Mouse (Mus musculus): ENCODE measurements at regions not wholly inside any gene's neighbourhood (a gene's known extent, or its start where the extent isn't known, plus 50 kb on each side); places are given as distances from the start of the nearest gene placed in this dataset.

DNA sequence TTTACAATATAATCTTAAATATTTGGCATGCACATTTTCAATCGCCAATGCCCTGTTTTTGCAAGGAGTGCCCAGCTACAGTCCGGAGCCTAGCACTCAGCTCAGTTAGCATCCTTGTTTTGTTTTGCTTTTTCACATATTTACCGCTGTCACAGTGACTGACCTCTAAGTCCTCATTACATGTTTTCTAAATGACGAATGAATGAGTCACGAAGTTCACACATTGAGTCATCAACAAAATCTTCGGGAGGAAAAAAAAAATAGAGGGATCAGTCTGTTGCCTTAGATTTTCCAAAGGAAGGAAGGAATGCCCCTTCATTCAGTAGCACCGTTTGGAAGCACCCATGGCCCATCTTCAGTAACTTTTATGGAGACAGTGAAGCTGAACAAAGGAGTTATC lies 342.9 kb upstream of the Actbl2 start:
- no peak for DNase-seq

- DNase-seq: no peak
These were observed 341.6 kb upstream of the Actbl2 start for GRCm38 (mm10) chr13:110913177-110913576.

DNA sequence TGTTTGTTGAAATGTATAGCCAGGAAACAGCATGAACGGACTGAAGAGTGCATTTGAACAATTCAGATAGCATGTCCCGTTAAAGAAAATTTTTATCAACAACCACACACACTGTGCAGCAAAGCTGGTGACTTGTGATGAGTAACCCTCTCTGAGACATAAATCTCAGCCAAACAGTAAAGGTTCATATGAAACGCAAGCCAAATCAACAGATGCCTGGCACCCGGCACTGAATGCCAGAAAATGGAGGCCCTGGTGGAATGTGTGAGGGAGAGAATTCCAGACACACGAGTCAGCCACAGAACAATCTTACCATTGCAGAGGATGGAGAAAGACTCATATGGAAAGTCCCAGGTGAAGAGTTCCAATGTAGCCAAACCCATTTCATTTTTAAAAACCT lies 341.1 kb upstream of the Actbl2 start:
- peak; percentile 65 to 74 for DNase-seq

DNA sequence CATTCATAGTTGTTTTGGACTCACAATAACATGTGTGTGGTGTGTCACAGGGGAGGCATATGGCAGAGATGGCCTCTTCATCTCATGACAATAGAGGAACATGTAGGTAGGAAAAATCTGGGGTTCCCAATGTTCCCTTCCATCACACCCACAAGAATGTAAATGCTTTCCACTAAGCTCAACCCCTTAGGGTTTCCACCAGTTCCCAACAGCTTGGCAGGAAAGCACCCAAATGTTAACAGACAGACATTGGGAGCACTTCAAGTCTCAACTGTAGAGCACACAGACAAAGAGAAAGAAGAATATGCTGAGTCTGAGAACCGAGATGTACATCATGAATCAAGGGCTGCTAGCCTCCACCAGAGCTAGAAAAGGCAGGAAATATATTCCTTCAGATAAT lies 339.7 kb upstream of the Actbl2 start:
- no peak for DNase-seq

GRCm38 (mm10) chr13:110923936-110924335 lies 330.9 kb upstream of the Actbl2 start:
- DNase-seq: no peak

DNA sequence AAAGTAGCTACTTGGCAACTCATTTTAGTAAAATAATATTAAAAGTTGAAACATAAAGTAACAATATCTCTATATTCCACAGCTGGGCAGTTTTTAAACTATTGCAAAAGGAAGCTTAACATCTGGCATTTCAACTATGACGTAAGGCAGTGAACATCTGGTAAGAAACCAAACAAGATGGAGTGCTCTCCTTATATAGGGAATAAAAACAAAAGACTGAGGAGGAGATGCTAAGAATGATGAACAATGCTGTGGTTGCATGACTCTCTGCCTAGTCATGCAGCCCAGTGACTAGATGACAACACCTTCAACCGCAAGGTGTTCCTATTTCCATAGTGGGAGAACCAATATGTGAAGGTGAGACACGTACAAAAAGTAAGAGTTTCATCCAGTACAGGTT lies 329.9 kb upstream of the Actbl2 start:
- no peak for DNase-seq

DNA sequence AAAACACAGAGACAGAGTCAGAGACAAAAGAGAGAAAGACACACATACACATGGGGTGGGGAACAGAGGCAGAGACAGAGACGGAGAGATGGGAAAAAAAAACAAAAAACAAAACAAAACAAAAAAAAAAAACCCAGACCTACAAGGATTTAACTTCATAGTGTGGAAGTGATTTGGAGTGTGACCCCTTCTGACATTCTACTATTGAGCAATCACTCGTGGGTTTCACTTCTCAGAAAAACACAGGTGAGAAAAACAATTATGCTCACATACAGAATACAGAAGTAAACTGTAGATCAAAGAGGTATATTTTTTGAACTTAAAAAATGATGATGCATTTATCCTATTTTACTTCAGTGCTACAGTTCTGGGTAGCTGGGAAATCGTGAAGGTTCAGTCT lies 326.7 kb upstream of the Actbl2 start:
- DNase-seq: no peak

DNA sequence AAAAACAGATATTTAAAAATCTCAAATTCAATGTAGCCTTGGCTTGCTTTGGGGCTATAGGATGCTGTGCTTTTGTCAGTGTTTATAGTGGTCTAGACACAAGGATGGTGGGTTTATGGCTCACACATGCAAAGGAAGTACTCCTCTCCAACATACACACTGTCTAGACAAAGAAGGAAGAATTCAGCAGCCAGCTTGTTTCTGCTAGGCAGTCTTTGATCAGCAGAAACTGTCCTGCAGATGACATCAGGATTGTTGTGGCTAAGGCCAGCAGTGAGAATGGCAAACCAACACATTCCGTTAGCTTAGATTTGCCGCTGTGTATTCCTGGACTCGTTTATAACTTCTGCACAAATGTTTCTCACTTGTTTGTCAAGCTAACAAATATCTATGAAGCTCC lies 325.9 kb upstream of the Actbl2 start:
- DNase-seq: no peak

GRCm38 (mm10) chr13:110929579-110929978 lies 325.2 kb upstream of the Actbl2 start:
- no peak for DNase-seq

DNA sequence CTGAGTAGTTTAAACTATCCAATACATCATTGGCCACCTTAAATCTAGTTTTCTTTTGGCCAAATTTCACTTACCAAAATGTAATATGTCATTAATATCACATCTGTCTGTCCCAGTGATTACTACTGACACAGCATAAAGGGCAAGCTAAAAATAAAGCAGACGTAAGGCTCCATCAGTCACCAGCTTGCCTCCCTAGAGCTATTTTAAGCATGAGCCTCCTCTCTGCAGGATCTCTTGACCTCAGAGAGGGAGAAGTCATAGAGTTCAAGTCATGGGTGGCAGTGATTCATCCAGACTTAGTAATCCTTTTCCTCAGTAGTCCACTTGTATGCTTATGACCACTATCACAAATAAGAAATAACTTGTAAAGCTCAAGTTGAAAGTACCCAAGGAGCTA lies 313.2 kb upstream of the Actbl2 start:
- DNase-seq: no peak

DNA sequence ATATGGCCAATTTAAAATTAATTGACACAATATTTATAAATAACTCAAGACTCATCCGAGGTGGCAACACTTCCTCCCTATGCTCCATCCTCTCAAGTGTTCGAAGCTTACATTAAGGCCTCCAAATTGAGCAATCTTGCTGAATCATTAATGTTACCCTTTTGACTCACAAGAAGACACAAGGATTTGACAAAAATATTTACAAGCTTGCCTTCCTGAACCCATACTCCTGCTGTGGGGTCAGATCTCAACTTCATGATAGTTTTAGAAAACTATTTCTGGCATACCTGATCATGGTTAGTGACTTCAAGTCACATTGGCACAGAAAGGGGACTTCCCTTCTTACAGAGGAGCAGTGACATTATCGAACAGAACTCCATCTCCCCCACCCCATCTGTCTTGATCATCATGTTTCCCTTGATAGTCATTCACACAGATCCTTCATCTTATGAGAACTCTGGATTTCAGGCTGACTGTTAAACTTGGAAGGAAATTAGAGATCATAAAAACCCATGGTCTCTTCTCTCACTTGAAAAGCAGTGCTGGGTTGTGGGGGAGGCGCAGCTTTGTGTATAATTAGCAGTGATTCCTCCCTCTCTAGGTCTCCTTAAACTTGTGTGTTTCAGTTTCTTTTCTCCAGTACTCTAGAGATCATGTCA lies 311.7 kb upstream of the Actbl2 start:
- no peak for DNase-seq

DNA sequence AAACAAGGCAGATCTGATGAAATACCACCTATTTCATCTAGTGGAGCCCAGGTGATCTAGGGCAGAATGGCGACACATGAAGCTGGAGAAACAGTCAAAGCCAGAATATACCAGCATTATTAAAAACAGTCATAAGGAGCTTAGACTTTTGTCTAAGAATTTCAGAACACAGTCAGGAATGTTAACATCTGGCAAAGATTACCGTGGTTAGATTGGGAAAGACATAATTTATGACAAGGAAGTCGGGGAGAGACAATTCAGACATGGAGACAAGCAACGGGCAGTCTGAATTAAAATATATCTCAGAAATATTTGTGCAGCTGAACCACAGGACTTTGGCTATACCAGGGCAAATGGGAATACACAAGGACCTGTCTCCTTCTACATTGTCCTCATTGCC lies 310.8 kb upstream of the Actbl2 start:
- DNase-seq: no peak

DNA sequence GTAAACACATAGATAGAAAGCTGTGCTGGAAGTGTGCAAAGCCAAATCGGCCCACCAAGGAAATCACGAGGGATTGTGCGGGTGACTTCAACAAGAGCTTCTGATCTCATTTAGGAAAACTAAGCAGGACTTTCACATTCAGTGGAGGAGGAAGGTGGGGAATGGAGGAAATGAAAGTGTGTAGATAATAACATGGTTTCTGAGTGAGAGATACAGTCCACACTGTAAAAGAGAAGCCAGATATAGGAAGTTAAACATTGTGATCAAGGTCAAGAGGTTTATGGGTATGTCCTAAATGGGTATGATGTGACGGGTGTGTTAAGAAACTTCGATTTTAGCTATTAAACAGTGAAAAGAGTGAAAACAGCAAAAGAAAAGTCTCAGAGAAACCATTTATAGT lies 310.1 kb upstream of the Actbl2 start:
- DNase-seq: no peak

- DNase-seq: no peak
These were observed 294.6 kb upstream of the Actbl2 start for GRCm38 (mm10) chr13:110960212-110960611.

- peak in 1 of 2 experiments; percentile 6 for DNase-seq
These were observed 287.7 kb upstream of the Actbl2 start for GRCm38 (mm10) chr13:110967109-110967508.

DNA sequence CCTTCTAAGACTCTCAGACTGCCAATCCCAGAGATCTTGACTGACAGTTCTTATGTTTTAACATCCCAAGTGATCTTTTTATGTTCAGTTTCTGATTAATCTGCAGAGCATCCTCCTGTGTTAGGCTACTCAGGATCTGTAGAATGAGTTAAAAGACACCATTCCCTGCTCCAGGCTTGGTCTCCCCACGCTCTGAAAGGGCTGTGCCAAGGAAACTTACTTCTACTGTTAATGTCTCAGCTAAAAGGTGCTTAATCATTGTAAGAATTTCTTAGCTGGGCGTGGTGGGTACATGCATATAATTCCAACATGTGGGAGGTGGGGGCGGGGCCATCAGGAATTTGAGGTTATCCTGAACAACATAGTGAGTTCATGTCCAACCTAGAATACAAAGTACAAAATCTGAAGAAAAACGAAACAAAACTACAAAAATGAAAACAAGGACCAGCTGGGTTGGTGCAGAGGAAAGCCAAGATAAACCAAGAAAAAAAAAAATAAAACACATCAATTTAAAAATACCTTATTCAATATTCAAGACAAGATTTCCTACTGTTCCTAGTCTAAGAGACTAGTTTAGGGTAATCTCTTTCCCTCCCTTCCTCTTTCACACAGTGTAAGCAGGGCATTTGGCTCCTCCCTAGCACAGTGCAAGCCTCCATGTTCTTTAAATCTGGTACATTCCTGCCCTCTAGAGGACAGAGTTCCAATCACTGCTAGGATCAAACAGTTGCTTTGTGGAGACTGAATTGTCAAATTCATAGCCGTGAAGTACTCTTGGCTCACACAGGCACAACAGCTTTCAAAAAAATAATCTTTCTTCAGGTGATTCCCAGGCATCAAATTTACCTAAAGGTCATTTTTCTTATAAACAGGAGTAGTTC lies 286.9 kb upstream of the Actbl2 start:
- peak; percentile 64 to 75 for DNase-seq

- peak; percentile 18 to 21 for DNase-seq
These were observed 286.3 kb upstream of the Actbl2 start for GRCm38 (mm10) chr13:110968507-110968905.

DNA sequence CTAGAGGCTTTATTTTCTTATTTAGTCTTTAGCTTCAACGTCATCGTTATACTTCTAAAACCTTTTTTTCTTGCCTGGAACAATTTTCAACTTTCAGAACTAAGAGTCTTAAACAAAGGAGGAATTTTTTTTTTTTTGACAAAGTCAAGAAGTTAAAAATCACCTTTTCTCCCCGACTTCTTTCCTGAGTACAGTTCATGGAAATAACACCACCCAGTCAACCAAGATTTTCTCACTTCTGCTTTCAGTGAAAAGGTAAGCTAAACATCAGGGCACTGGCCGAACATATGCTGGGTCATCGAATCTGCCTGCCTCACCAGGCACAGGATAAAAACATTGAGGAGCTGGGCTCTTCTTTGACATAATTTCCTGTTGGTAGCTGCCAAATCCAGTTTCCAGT lies 277.4 kb upstream of the Actbl2 start:
- DNase-seq: no peak

DNA sequence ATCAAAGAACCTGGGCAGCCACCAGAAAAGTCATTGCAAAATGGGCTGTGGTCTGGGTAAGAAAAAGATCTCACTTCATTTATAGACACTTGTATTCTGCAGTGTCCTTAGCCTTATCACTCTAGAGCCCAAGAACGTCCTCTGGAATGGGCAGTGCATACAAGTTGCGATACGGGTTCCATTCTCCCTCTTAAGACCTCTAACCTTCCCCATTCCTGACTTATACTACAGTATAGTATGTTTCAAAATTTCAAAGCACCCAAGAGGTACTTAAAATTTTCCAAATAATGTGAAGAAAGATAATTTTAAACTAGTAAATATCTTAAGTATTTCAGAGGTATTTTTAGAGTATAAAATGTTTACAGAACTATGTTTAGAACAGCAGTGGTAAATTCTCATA lies 276.8 kb upstream of the Actbl2 start:
- no peak for DNase-seq

DNA sequence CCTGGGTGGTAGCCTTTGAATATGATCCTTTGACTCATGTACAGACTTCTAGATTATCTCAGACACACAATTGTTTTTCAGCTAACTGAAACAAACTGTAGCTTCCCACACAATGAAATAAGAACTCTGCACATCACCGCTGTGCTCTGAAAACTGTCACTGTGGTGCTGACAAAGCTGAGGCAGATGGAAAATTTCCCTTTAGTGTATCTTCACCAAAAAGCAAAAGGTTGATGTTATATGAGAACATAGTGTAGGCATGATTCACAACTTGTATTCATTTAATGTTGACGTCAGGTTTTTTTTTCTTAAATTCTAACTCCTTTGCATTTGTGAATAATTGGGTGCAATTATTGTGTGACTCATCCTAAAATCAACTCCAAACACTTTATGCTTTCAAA lies 264.1 kb upstream of the Actbl2 start:
- DNase-seq: no peak

- DNase-seq: no peak
These were observed 263.7 kb upstream of the Actbl2 start for GRCm38 (mm10) chr13:110991121-110991520.

DNA sequence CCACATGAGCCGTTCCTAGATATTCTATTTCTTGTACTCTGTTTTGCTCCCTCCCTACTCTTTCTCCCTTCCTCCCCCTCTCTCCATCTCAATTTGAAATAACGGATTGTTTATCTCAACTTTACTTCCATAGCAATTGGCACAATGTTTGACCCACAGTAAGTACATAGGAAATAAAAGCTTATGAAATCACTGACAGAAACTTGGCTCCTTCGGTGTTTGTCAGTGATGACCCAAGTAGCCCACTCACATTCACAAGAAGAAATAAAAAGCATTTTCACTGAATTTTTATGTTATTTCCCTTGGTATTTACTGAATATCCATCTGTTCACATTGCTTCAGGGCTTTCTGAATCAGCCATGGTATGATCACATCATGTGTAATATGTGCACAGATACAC lies 260.2 kb upstream of the Actbl2 start:
- no peak for DNase-seq

- no peak for DNase-seq
These were observed 252.1 kb upstream of the Actbl2 start for GRCm38 (mm10) chr13:111002670-111003069.

- no peak for DNase-seq
These were observed 240.7 kb upstream of the Actbl2 start for GRCm38 (mm10) chr13:111014142-111014541.

- DNase-seq: no peak
These were observed 224.7 kb upstream of the Actbl2 start for GRCm38 (mm10) chr13:111030111-111030510.
